Mouse (Mus musculus) fibroblast of lung, adult 2 months (primary cell): ENCODE results near the gene Cic.

Experiments
- DNase-seq: peaks from one replicate; pipeline ENCODE4 v3.0.0-alpha.2; 2011; ENCODE audit warnings: low read depth

Cic gene

DNA sequence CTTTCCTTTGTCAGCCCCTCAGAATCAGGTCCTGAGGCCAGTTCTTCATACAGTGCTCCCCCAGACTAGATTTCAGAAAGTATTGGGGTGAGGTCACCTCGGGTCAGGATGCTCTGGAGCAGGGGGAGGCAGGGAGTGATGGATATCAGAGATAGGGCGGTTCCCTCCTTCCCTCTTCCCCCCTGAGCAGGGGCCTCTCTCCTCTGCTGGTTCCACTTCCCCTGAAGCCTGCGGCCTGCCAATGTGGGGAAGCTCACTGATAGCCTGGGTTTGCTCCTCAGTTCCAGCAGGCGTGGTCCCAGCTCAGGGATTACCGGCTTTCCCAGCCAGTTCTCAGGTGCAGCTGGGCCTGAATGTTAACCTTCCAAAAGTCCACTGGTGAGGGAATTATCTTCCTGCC is 16.1 kb downstream of the Cic start:
- no peak for DNase-seq

DNA sequence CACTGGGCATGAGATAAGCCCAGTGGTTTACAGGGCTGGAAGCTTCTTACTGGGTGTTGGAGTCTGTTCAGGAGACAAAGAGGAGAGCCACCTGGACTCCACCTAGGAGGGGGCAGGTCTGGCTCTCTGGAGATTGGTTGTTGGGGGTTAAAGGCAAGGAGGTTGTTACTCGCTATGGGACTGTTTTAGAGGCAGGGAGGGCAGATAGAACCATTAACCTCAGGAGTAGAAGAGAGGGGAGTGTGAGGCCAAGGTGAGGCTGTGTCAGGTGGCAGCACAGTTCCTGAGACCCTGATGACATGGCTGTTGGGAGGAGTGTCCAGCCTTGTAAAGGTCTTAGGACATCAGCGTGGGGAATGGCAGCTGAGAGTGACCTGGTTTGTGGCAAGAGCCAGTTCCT is 16.7 kb downstream of the Cic start:
- no peak for DNase-seq

DNA sequence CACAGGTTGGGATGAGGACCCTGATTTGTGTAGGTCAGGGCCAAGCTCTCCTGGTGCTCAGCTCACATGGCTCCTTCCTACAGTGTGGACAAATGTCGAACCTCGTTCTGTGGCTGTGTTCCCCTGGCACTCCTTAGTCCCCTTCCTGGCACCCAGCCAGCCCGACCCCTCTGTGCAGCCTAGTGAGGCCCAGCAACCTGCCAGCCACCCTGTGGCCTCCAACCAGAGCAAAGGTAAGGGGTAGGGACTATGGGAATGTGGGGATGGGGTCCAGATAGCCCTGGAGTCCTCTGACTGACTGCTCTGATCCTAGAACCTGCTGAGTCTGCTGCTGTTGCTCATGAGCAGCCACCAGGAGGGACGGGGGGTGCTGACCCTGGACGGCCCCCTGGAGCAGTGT is 17.3 kb downstream of the Cic start:
- DNase-seq, result no peak

DNA sequence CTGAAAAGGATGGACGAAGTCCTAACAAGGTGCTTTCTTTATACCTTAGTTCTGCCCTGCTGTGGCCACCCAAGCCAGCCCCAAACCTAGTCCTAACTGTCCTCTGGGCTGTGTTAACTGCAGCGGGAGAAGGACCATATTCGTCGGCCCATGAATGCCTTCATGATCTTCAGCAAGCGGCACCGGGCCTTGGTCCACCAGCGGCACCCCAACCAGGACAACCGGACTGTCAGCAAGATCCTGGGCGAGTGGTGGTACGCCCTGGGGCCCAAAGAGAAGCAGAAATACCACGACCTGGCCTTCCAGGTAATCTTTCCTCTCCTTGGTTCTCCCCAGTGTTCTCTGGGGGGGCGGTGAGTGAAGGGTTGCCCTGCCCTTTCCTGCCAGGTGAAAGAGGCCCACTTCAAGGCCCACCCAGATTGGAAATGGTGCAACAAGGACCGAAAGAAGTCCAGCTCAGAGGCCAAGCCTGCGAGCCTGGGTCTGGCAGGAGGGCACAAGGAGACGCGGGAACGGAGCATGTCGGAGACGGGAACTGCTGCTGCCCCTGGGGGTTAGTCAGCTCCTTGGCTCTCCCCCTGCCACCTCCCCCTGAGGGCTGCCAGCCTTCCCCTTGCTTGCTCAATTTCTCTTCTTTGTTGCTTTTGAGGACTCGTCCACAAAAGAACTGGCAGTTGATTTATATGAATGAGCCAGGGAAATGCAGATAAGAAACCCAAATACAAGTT is 18.2 kb downstream of the Cic start:
- DNase-seq, result no peak

DNA sequence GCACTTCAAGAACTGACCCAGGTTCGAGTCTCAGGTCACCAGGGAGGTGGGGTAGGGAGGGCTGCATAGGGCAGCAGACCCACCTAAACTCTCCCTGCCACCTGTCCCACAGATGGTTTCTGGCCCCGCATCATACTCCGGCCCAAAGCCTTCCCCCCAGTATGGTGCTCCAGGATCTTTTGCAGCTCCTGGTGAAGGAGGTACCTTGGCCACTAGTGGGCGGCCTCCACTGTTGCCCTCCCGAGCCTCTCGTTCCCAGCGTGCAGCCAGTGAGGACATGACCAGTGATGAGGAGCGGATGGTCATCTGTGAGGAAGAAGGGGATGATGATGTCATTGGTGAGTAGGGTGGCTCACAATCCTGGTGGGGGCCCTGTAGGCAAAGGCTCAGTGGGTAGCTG is 19.5 kb downstream of the Cic start:
- no peak for DNase-seq

DNA sequence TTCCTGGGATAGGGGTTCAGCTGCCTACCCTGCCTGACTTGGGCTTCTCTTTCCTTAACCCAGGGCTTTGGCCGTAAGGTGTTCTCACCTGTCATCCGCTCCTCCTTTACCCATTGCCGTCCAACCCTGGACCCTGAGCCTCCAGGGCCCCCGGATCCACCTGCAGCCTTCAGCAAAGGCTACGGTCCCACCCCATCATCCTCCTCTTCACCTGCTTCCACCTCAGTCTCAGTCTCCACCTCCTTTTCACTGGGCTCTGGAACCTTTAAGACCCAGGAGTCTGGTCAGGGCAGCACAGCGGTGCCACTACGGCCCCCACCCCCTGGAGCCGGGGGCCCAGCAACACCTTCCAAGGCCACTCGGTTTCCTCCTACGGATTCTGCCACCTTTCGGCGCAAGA is 20.5 kb downstream of the Cic start:
- no peak for DNase-seq

DNA sequence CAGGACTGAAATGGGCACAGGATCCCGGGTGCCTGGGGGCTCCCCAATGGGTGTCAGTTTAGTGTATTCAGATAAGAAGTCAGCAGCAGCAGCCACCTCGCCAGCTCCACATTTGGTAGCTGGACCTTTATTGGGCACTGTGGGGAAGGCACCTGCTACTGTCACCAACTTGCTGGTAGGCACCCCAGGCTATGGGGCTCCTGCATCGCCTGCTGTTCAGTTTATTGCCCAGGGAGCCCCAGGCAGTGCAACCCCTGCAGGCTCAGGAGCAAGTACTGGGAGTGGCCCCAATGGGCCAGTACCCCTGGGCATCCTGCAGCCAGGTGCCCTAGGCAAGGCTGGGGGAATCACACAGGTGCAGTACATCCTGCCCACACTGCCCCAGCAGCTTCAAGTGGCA is 21.2 kb downstream of the Cic start:
- DNase-seq, result no peak

DNA sequence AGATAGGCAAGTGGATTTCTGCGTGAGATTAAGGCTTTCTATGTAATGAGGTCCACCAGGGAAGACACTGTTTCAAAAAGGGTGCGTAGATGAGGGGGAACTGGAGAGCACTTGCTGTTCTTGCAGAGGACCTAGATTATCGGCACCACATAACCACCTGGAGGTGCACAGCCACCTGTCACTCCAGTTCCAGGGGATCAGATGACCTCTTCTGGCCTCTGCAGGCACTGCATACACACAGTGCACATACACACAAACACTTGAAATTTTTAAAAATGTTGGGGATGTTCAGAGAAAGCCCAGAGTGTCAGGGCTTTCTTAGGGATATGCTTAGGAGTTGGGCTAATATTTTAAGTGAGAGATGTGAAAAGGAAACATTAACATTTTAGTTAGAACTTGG is 22.4 kb downstream of the Cic start:
- no peak for DNase-seq

DNA sequence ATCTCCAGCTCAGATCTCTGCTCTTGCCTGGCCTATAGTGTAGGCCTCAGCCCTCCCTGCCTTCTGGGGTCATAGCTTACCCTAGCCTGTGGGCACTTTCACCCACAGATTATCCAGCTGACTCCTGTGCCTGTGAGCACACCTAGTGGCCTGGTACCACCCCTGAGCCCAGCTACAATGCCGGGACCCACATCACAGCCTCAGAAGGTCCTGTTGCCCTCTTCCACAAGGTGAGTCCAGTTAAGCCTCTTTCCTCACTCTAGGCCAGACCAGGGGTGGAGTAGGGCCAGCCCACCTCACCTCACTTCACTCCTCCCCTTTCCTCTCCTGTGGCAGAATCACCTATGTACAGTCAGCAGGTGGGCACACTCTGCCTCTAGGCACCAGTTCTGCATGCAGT is 23.0 kb downstream of the Cic start:
- DNase-seq, result no peak

DNA sequence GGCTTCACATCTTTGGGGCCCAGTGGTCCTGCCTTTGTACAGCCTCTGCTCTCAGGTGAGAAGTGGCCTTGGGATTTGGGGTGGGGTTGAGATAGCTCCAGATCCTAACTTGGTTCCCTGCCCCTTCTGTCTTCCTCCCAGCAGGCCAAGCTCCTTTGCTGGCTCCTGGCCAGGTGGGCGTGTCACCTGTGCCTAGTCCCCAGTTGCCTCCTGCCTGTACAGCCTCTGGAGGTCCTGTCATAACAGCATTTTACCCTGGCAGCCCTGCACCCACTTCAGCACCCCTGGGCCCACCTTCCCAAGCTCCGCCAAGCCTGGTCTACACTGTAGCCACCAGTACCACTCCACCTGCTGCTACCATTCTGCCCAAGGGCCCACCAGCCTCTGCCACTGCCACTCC is 23.4 kb downstream of the Cic start:
- DNase-seq, result no peak

DNA sequence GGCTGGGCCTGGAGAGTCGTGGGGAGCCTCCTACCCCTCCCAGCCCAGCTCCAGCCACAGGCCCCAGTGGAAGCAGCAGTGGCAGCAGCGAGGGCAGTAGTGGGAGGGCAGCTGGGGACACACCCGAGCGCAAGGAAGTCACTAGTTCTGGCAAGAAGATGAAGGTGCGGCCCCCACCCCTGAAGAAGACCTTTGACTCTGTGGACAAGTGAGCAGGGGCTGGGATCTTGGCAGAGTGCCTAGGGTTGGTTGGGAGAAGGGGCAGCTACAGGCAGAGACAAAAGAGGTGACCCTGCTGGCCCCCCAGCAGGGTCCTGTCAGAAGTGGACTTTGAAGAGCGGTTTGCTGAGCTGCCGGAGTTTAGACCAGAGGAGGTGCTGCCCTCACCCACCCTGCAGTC is 24.6 kb downstream of the Cic start:
- no peak for DNase-seq

DNA sequence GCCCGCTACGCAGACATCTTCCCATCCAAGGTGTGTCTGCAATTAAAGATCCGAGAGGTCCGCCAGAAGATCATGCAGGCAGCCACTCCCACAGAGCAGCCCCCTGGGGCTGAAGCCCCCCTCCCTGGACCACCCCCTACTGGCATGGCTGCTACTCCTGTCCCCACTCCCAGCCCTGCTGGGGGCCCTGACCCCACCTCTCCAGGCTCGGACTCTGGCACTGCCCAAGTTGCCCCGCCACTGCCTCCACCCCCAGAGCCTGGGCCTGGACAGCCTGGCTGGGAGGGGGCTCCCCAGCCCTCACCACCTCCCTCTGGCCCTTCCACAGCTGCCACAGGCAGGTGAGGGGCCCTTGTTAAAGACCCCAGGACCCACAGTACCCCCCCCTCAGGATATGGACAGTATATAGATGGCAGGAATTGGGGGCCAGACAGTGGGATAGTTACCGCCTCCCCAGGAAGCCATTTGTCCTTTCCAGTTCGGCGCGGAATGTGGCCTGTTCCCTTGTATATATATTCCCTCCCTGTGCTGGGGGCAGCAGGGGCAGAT is 25.8 kb downstream of the Cic start:
- DNase-seq, result no peak

DNA sequence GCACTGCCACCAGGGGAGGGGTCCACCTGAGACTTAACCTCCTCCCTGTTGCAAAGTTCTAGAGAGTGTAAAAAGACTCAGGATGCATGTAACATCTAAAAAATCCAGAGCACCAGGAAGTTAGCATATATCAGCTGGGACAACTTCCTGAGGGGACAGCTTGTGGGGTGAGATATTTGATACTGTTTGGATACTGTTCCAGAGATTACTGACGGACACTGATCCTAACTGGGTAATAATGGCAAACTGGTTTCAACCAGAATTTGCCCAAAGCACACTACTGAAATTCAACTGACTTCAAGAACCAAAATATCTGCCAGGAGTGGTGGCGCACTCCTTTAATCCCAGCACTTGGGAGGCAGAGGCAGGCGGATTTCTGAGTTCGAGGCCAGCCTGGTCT is 27.0 kb downstream of the Cic start:
- DNase-seq, result no peak

DNA sequence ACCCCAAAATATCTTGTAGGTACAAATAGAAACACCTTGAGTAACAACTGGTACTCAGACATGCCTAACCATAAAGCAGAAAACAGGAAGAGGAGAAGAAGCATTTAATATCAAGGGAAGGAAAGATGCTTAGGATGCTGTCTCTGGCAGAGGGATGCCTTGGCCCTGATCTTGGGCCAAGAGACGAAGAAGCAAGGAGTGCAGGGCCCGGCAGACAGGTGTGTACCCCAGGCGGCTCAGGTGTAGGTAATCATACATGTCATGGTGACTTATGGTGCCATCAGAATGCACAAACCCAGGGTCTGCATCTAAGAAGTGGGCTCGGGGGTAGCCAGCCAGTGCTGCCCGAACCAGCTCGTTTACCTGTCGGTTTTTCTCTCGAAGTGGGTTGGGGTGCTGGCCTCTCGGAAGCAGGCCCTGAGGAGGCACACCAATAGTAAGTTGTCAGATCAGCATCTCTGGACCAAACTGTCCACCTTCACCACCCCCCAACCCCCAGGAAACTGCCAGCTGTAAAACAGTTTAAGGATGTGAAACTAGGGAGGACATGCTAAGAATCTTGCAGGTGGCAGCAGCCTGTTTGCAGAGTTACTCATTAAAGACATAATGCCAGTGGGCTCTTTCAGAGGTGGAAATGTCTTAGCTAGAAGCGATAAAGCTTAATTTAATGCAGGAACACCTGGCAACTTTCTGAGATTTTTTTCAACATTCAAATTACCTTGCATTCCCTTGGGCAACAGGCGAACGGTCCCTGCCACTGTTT is 27.6 kb downstream of the Cic start:
- DNase-seq, result no peak

DNA sequence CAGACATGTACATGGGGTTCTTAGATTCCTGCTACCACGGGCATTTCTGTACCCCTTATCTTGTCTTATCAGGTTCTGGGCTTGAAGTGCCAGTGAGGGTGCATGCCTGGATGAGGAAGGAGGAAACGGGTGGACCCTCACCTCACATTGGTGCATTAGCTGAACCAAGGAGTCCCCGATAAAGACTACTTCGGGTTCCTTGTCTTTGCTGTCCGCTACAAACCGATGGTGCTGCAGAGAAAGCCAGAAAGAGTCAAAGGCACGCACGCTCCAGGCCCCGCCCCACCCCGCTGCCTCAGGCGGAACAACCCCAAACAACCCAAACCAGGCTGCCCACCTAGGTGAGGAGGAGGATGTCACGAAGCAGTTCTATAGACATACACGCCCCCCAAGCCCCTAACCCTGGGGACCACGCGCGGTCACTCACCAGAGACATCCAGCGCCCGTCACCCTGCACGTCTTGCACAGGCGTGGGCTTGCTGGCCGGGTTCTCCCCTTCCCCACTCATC is 29.5 kb downstream of the Cic start:
- no peak for DNase-seq

DNA sequence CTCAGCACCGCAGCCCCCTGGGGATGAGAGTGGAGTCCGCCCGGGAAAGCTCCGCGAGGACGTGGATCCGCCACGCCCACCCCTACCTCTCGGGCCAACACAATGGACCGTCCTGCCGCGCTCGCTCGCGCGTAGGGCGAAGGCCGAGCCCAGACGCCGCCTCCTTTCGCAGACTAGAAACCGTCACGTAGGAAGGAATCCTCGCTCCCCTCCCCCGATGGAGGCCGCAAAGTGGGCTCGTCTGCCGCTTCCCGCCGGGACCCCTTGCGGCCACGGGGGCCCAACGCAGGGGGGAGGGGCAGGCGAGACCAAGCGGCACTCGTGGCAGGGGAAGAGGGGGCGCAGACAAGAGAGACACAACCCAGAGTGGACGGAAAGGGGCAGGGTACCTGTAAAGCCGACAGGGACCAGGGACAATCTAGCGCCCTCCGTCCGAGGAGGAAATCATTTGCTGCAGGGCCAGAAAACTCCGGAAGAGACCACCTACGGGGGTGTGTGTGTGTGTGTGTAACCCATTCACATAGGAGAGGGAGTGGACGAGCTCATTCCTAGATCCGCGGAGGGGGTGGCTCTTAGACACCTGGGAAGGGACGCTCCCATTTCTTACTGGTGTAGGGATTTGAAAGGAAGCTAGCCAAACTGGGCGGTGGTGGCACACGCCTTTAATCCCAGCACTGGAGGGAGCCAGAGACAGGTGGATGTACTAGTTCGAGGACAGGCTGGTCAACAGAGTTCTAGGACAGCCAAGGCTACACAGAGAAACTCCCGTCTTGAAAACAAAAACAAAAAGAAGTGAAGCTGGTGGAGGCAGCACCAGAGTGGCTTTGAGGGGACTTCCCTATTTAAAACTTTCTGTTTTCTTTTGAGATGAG is 30.2 kb downstream of the Cic start, which contains the start of gene Pafah1b3:
Gene Pafah1b3, minus strand, starts transcription at position 533 of the 872 bp plus-strand sequence.
- peak; percentile 57 for DNase-seq

DNA sequence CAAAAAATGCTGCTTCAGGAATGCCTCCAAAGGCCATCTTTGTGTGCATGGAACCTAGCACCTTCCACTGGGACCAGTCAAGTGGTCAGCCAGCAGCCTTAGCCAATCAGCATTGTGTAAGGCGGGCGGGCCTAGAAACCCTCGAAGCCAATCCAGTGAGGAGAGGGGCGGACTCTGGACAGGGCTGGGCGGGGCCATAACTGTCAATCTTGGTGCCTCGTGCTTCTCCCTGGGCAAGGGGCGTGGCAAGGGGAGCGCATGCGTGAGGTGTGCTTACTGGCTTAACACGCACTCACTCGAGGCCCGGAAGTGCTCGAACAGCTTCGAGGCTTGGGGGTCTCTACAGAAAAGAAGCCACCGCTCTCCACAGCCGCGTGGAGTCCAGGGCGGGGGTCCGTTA is 33.6 kb downstream of the Cic start, which contains the start of gene Prr19:
Gene Prr19, plus strand, starts transcription at position 349 of the 400 bp plus-strand sequence.
- no peak for DNase-seq

DNA sequence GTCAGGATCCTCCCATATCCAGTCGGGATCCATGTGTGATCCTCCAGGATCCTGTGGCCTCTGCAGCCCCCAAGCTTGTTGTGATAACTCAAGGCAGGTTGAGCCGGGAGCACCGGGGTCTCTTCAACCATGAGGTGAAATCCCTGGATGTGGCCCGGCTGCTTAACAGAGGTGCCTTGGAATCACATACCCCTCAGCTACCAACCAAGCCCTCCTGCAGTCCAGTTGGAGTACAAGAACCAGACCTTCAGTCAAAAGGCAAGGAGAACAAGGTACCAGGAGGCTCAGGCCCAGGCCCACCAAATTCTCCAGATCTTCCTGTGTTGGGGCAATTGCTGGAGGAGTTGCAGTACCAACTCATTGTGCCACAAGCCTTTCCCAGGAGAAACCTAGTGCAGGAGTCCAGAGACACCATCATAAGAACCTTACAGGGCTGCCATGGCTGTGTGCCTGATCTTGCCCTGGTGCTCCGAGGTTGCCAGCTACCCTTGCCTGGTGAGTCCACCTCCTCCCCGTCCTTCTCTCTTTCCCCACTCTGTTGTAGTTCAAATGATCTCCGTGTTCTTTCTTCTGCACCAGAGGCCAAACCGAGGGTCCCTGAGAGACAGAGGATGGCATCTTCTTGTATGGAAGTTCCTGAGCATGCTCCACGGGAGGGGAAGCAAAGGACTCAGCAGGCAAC is 35.6 kb downstream of the Cic start:
- DNase-seq, result no peak

DNA sequence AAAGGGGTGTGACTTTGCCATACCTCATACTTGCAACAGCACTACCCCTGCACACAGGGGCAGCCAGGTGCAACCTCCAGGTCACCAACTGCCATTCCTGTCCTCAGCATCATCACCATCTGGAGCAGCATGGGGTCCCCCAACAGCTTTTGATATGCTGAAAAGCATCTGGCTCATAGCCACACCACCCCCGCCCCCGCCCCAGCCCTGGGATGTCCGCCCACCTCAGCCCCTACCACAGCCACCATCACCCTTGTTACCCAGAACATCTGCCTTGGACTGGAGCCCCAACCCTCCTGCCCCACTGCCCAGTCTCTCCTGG is 36.1 kb downstream of the Cic start:
- no peak for DNase-seq

DNA sequence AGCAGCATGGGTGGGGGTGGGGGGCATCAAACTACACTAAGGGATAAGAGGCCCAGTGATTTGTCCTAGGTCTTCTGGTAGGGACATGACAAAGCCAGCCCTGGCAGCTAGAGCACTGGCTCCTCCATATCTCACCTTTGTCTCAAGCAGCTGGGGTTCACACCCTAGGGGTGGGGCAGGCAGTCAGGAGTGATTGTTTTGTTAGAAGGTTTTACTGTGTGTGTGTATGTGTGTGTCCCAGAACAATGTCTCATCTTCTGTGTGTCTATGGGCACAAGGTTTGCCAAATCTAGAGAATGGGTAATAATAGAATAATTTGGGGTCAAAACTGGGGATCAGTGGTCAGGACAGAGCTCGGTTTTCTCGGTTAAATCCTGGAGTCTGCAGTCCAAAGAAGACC is 38.0 kb downstream of the Cic start:
- DNase-seq, result no peak

DNA sequence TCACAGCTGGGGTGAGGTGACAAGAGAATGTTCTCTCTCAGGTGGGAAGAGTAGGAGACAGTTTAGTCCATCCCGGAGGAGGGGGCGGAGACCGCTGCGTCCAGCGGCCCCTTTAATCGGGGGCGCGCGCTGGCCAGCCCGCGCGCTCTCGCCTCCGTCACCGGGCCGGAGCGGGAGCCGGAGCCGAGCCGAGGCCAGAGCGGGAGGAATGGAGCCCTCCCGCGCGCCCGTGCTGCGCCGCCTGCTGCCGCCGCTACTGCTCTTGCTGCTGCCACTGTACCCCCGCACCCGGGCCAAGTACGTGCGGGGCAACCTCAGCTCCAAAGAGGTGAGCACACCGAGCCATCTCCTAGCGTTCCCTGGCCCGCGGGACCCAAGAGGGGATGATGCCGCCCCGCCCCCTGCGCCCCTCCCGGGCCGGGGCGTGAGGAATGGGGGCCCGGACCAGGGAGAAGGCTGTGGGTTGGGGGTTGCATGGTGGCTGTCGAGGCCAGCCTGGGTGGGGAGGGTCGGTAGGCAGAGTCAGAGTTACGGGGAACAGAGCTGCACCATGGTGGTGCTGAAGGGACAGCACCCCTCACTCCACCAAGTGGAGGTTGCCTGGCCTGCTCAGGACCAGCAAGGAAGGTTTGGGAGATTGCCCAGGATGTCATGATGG is 38.6 kb downstream of the Cic start, which contains the start of gene Tmem145:
Gene Tmem145, plus strand, starts transcription at position 151 of the 658 bp plus-strand sequence.
- DNase-seq, result no peak
